Mouse (Mus musculus) embryonic fibroblast, embryonic 13.5 days (primary cell): Measurements from ENCODE around the gene A730049H05Rik.

Experiments
- CTCF ChIP-seq: IDR thresholded peaks from 2 replicates; pipeline ENCODE4 v1.5.1; 2011; ENCODE audit warnings: mild to moderate bottlenecking, control low read depth, low read length, moderate library complexity, borderline replicate concordance; ENCODE audit not compliant: insufficient read depth
- POLR2A ChIP-seq: IDR thresholded peaks from 2 replicates; pipeline ENCODE4 v1.6.1; 2011; ENCODE audit warnings: low read depth, mild to moderate bottlenecking, control low read depth, low read length, moderate library complexity

DNA sequence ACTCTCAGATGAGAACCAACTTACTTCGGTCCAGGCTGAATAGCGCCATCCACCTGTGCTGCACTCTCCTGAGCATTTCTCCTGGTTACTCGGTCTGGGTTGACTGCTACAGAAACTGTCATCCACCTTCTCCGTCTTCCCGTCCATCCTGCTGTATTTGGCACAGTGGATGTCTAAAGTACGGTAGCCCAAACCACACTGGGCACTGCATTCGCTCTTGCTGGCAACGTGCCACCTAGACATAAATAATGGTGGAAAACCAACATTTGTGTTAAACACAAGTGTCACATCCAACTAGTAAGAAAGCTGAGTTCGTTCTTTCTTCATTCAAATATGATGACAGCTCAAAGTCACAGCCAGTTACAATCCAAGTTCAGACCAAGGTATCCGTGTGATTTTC is 56.5 kb downstream of the A730049H05Rik start:
- no peak for TF ChIP-seq CTCF
- TF ChIP-seq POLR2A: no peak
